Mouse (Mus musculus) hindbrain, embryonic 12.5 days (tissue): ENCODE data around the gene Smpdl3b. TPM values are rescaled to one million over a fixed set of nuclear protein-coding genes. Genes with fewer than 3 reads are reported as not detected.
A peak's percentile ranks its signal among the peaks of the same experiment; 100 is the strongest.
"Not testable (repeated sequence)": the region's sequence is repeated elsewhere in the genome, so short reads cannot be mapped to it uniquely, and the experiment has no call there.

Source experiments
- ATAC-seq: fragments of 200-750 bp; cut with Nextera tagmentation; 2 replicates; pipeline ENCODE4 v1.8.0; 2017; ENCODE audit warnings: moderate TSS enrichment; ENCODE audit not compliant: low FRiP score
- H3K27ac ChIP-seq: fragments of 300-500 bp; sonication (generic); 2 replicates; pipeline ENCODE4 v1.5.1; 2016; ENCODE audit warnings: mild to moderate bottlenecking
- H3K27me3 ChIP-seq: fragments of 300-500 bp; sonication (generic); 2 replicates; pipeline ENCODE4 v1.6.1; 2016; ENCODE audit warnings: mild to moderate bottlenecking
- H3K36me3 ChIP-seq: fragments of 300-500 bp; sonication (generic); 2 replicates; pipeline ENCODE4 v1.6.1; 2016; ENCODE audit warnings: mild to moderate bottlenecking
- H3K4me1 ChIP-seq: fragments of 300-500 bp; sonication (generic); 2 replicates; pipeline ENCODE4 v1.6.1; 2016
- H3K4me2 ChIP-seq: fragments of 300-500 bp; sonication (generic); replicated peaks from 2 replicates; pipeline ENCODE4 v1.6.1; 2016; ENCODE audit warnings: mild to moderate bottlenecking
- H3K4me3 ChIP-seq: fragments of 300-500 bp; sonication (generic); 2 replicates; pipeline ENCODE4 v1.5.1; 2016; ENCODE audit warnings: mild to moderate bottlenecking
- H3K9ac ChIP-seq: fragments of 300-500 bp; sonication (generic); 2 replicates; pipeline ENCODE4 v1.6.1; 2016; ENCODE audit warnings: mild to moderate bottlenecking, moderate library complexity
- H3K9me3 ChIP-seq: fragments of 300-500 bp; sonication (generic); replicated peaks from 2 replicates; pipeline ENCODE4 v1.6.1; 2016; ENCODE audit warnings: mild to moderate bottlenecking
- WGBS: fragments of 180-500 bp; shearing (Covaris S2); methylation state at CpG from one replicate; pipeline ENCODE4 v1.1.7; 2016; 5-methylcytosine and 5-hydroxymethylcytosine counted together
- polyA plus RNA-seq: library from polyadenylated mRNA; unstranded; fragments of >200 nt; fragmentation: Nextera tagmentation; extraction: Ambion mirVana; gene quantifications from 2 replicates; pipeline ENCODE4 v1.2.1, GENCODE M21; 2016

Gene Smpdl3b
- polyA plus RNA-seq, 1 experiment from 2014 or later, result 1.3 TPM

DNA sequence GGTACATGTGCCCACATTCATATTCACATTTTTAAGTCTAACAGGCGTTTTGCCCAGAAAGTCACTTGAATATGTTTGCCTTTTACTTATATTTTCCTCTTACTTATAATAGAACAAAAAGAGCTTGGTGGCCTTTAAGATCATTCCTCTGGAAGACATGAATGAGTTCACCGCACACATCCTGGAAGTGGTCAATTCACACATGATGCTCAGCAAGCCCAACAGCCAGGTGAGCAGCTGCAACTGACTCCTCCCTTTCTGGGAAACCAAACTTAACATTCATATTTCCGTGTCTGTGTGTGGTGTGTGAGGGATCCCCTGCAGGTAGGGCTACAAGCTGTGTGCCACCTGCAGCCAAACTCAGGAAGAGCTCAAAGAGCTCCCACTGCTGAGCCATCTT is 17.9 kb upstream of the Smpdl3b start:
- H3K36me3 ChIP-seq, result peaks cover 87% of the 10 kb centered on the region
- 91% methylated on average over 3 of the region's 3 CpGs for WGBS

DNA sequence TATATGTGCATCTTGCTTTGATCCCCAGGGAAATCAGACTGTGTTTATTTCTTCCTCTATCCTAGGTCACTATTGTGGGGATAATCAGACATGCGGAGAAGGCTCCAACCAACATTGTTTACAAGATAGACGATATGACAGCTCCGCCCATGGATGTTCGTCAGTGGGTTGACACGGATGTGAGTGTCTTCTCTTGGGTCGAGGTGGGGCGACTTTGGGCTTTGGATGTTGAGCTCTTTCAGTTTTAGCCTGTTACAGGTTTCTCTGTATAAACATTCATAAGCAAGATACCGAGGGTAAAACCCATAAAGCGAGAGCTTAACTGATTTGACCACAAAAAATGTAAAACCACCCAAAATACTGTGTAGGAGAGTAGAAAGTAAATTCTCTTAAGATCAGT is 14.7 kb upstream of the Smpdl3b start:
- no peak for ATAC-seq
- Histone ChIP-seq H3K27me3 (no peaks in the 10 kb centered on the region), H3K27ac (no peak overlapping the region), H3K4me2 (no peak overlapping the region), H3K36me3 (peaks cover 60% of the 10 kb centered on the region), H3K4me1 (peaks cover 12% of the 10 kb centered on the region), H3K9ac (no peak overlapping the region), H3K9me3 (no peaks in the 10 kb centered on the region), H3K4me3 (no peak overlapping the region)
- 93% methylated on average over 9 of the region's 9 CpGs for WGBS

More for the DNA sequence above, 17.9 kb upstream of the Smpdl3b start:
- H3K27ac ChIP-seq, result no peak overlapping the region
- H3K4me2 ChIP-seq, result no peak overlapping the region
- no peak for ATAC-seq
- no peak overlapping the region for H3K4me3 ChIP-seq
- H3K27me3 ChIP-seq, result no peaks in the 10 kb centered on the region
- H3K9me3 ChIP-seq, result no peaks in the 10 kb centered on the region
- H3K9ac ChIP-seq, result no peak overlapping the region; the same call in 1 of the 2 replicates
- no peaks in the 10 kb centered on the region for H3K4me1 ChIP-seq

DNA sequence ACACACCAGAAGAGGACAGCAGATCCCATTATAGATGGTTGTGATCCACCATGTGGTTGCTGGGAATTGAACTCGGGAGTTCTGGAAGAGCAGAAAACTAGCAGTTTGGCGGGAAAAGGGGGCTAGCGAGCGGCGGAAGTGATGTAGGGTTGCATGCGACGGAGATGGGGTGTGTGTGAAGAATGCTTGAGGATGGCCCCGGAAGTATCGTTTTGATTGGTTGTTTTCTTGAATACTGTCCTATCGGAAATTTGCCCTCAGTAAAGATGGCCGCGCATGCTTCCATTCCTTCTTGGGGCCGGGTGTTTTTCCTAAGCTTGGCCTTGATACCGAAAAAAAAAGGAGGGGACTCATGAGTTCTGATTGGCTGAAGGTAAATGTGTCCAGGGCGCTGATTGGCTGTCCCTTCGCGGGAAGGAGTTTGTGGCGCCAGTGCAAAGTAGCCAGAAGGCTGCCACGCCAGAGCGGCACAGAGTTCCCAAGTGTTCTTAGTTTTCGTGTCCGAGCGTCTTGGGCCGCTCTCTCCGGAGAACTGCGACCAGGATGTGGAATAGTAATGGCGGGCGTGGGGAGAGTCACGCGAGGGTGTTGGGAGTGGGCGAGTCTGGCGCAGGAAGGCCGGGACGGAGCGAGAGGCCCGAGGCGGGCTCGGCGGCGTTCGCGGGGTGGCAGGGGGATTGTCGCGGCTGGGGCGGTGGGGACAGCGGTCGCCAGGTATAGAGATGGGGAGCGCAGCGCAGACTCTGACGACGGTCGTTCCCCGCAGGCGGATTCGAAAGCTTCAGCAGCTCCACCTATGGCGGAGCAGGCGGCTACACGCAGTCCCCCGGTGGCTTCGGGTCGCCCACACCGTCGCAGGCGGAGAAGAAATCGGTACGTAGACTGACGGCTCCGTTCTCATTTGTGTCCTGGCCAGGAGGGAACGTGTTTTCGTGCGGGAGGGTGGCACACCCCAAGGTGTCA is 11.1 kb upstream of the Smpdl3b start, which contains the start of gene Rpa2:
Gene Rpa2, plus strand, starts transcription at position 419 of the 963 bp plus-strand sequence.
- Histone ChIP-seq H3K27ac (peak within 1 kb of the TSS; percentile 48; the same call in 1 of the 2 replicates), H3K4me3 (peak within 1 kb of the TSS; percentile 87), H3K9ac (peak within 1 kb of the TSS; percentile 68), H3K36me3 (peaks cover 27% of the 10 kb centered on the region), H3K4me1 (peaks cover 12% of the 10 kb centered on the region), H3K27me3 (no peaks in the 10 kb centered on the region), H3K4me2 (peak within 1 kb of the TSS; percentile 92), H3K9me3 (no peaks in the 10 kb centered on the region)
- under 1% methylated on average over 71 of the region's 71 CpGs for WGBS
- peak; percentile 97 for ATAC-seq

DNA sequence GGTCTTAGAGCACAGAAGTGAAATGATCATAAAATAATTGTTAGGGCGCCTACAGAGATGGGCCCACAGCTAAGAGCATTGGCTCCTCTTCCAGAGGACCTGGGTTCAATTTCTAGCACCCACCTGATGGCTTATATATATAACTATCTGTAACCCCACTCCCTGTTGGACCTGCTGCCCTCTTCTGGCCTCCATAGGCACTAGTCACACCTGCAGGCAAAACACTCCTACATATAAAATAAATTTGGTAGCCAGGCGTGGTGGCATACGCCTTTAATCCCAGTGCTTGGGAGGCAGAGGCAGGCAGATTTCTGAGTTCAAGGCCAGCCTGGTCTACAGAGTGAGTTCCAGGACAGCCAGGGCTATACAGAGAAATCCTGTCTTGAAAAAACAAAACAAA is 6.1 kb upstream of the Smpdl3b start:
- not testable (repeated sequence) for H3K36me3 ChIP-seq, ATAC-seq, H3K4me1 ChIP-seq, H3K4me3 ChIP-seq, H3K4me2 ChIP-seq, H3K27me3 ChIP-seq, H3K9me3 ChIP-seq, H3K9ac ChIP-seq, H3K27ac ChIP-seq
- 89% methylated on average over 3 of the region's 3 CpGs for WGBS

DNA sequence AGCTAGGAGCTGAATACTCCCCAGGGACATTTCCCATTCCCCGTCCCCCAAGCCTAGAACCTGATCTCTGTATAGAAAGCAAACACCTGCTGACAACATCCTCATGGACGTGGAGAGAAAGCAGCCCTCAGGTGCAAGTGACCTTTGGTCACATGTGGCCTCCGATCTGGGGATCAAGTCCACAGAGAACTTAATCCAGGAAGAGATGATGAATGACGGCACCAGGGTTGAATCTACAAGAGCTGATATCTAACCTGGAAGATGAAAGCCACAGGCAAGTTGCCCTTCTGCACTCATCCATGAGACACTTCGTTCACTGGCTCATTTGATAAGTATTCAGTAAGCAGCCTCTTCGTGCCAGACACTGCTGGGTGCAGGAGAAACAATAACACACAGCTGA is 5.5 kb upstream of the Smpdl3b start:
- no peak overlapping the region for H3K27ac ChIP-seq
- no peak overlapping the region for H3K4me3 ChIP-seq
- no peaks in the 10 kb centered on the region for H3K36me3 ChIP-seq
- no peak overlapping the region for H3K9ac ChIP-seq
- no peak overlapping the region for H3K4me2 ChIP-seq
- H3K27me3 ChIP-seq, result peaks cover 6% of the 10 kb centered on the region
- no peaks in the 10 kb centered on the region for H3K4me1 ChIP-seq
- no peak for ATAC-seq
- WGBS, result 76% methylated on average over 6 of the region's 6 CpGs
- no peaks in the 10 kb centered on the region for H3K9me3 ChIP-seq

DNA sequence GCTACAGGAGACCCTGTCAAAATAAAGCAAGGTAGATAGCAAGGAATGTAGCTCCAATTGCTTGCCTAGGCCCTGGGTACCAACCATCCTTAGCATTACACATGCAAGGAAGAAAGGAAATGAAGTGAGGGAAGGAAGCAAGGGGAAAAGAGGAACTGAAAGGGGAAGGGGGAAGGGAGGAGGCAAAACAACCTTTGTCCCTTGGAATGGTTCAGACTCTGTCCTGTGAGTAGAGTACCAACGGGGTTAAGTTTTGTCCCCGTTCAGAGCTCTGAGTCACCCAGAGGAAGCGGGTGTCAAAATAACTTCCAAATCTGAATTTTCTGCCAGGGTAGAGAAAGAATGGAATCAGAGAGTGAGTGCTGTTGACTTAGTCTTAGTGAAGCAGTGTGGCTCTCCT is 3.2 kb upstream of the Smpdl3b start:
- ATAC-seq, result no peak

DNA sequence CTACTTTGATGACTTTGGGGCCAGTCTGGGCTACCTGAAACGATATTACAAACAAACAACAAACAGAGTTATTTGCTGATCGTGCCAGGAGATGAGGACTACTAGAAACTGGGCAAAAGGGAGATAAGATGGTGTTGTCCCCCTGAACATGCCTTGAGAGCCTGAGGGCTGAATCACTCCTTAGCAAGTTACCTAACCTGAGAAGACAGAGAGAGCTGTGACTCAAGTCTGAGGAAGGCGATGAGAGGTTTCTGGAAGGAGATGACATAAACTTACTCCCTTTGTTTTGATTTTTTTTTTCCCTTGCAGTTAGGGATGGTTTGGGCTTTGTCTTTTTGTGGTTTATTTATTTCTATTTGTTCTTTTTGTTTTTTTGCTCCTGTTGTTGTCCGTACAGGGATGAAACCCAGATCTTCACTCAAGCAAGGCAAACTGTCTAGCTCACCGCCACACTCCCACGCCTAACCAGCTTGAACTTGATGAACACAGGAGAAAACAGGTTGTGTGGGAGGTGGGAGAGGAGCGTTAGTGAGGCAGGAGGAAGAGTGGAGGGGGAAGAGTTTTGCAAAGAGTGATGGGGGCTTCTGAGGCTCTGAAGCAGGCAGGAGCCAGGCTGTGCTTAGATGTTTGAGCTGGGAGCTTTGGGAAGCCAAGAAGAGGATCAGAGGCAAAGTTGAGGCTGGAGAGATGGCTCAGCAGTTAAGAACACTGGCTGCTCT is 740 bp upstream of the Smpdl3b start:
- 91% methylated on average over 7 of the region's 7 CpGs for WGBS
- Histone ChIP-seq H3K27ac (no peak overlapping the region), H3K4me1 (peaks cover 5% of the 10 kb centered on the region; the same call in 1 of the 2 replicates), H3K4me2 (no peak overlapping the region; the same call in 1 of the 2 replicates), H3K4me3 (no peak overlapping the region), H3K9me3 (no peaks in the 10 kb centered on the region), H3K9ac (no peak overlapping the region), H3K27me3 (peaks cover 21% of the 10 kb centered on the region), H3K36me3 (no peaks in the 10 kb centered on the region)
- no peak for ATAC-seq

More for the DNA sequence above, 3.2 kb upstream of the Smpdl3b start:
- Histone ChIP-seq H3K4me3 (no peak overlapping the region), H3K36me3 (no peaks in the 10 kb centered on the region), H3K9me3 (no peaks in the 10 kb centered on the region), H3K9ac (no peak overlapping the region), H3K27ac (no peak overlapping the region), H3K27me3 (peaks cover 21% of the 10 kb centered on the region), H3K4me1 (peaks cover 5% of the 10 kb centered on the region; the same call in 1 of the 2 replicates), H3K4me2 (no peak overlapping the region)
- WGBS, result 86% methylated on average over 3 of the region's 3 CpGs

DNA sequence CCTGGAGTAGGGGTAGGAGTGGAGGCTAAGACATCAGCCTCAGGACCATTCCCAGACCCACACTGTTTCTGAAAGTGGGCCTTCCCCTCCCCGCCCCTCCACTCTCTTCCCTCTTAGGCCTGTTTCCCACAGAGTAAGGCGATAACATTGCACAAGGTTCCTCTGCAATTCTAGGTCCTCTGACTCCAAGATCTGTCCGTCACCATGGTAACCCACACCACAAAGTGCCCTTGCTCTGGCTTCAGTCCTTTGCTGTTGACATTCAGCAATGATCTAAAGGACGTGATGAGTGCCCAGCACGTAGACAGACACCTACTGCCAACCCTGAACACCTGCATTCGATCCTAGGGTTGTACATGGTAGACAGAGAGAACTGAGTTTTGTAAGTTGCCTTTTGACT is 4.1 kb downstream of the Smpdl3b start:
- Histone ChIP-seq H3K36me3 (no peaks in the 10 kb centered on the region), H3K4me1 (peaks cover 5% of the 10 kb centered on the region; the same call in 1 of the 2 replicates), H3K4me2 (no peak overlapping the region), H3K9me3 (no peaks in the 10 kb centered on the region), H3K9ac (no peak overlapping the region), H3K27ac (no peak overlapping the region), H3K27me3 (peaks cover 19% of the 10 kb centered on the region), H3K4me3 (no peak overlapping the region)
- no peak for ATAC-seq
- WGBS, result 73% methylated on average over 6 of the region's 6 CpGs

DNA sequence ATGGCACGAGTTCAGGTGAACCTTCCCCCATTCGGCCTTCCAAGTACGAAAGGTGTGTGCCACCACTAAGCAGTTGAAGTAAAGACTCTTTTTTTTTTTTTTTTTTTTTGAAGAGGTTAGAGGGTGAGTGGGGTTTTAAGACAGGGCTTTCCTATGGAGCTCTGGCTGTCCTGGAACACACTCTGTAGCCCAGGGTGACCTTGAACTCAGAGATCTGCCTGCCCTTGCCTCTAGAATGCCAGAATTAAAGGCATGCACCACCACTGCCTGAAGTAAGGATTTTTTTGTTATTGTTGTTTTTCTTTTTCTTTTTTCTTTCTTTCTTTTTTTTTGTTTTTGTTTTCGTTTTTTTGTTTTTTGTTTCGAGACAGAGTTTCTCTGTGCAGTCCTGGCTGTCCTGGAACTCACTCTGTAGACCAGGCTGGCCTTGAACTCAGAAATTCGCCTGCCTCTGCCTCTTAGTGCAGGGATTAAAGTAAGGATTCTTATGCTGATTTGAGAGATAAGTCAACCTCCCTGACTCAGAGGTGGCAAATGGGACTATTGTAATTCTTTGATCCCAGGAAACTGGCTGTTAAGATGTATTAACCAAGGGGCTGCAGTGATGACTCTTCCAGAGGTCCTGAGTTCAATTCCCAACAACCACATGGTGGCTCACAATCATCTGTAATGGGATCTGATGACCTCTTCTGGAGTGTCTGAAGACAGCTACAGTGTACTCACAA is 7.6 kb downstream of the Smpdl3b start:
- no peak for ATAC-seq
- no peaks in the 10 kb centered on the region for H3K27me3 ChIP-seq
- no peak overlapping the region for H3K27ac ChIP-seq
- H3K4me2 ChIP-seq, result no peak overlapping the region
- no peak overlapping the region for H3K4me3 ChIP-seq
- no peak overlapping the region for H3K9ac ChIP-seq
- 85% methylated on average over 6 of the region's 6 CpGs for WGBS
- no peaks in the 10 kb centered on the region for H3K4me1 ChIP-seq
- no peaks in the 10 kb centered on the region for H3K9me3 ChIP-seq
- no peaks in the 10 kb centered on the region for H3K36me3 ChIP-seq

DNA sequence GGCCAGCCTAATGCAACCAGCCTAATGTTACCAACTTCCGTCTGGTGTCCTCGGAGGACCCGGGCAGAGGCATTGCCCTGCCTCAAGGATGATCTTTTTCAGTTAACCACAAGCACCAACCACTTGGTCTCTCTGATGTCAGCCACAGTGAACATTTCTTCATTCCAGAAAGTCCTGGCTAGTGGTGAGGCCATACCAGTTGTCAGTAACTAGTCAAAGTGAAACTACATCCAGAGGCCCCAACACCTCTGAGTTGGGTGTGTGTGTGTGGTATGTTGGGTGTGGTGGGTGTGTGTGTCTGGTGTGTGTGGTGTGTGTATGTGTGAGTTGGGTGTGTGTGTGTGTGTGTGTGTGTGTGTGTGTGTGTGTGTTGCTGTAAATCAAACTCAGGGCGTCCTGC is 8.3 kb downstream of the Smpdl3b start:
- ATAC-seq, result no peak
- no peaks in the 10 kb centered on the region for H3K36me3 ChIP-seq
- H3K4me3 ChIP-seq, result no peak overlapping the region
- H3K9ac ChIP-seq, result no peak overlapping the region
- no peak overlapping the region for H3K4me2 ChIP-seq
- no peaks in the 10 kb centered on the region for H3K27me3 ChIP-seq
- no peak overlapping the region for H3K27ac ChIP-seq
- H3K9me3 ChIP-seq, result no peaks in the 10 kb centered on the region
- H3K4me1 ChIP-seq, result no peaks in the 10 kb centered on the region
- 96% methylated on average over 4 of the region's 4 CpGs for WGBS

DNA sequence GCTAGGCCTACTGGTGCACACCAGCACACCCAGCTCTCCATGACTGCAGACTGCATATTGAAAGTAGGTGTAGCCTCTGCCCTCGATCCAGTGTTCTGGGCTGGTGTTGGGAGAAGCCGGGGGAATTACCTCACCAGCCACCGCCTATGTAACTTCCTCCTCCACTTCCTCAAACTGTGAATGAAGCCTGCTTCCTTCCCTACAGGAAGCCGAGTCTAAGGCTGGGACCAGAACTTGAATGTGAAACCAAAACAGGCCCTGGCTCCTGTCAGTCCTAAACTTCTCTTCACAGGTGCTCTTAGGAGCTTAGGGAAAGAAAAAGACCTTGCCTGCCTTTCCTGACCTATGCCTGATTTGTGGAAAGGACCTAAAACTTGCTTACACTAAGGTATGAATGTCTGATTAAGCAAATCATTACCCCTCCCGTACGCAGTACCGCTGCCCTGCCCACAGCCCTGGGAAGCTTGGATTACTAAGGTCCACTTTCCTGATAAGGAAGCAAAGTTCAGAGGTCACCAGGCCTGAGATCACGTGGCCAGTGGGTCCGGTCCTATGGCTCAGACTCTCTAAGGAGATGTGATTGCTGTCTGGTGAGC is 9.3 kb downstream of the Smpdl3b start:
- H3K4me1 ChIP-seq, result no peaks in the 10 kb centered on the region
- no peak overlapping the region for H3K4me2 ChIP-seq
- no peak overlapping the region for H3K4me3 ChIP-seq
- H3K36me3 ChIP-seq, result no peaks in the 10 kb centered on the region
- no peak overlapping the region for H3K27ac ChIP-seq
- WGBS, result 70% methylated on average over 9 of the region's 9 CpGs
- ATAC-seq, result no peak
- no peaks in the 10 kb centered on the region for H3K9me3 ChIP-seq
- no peaks in the 10 kb centered on the region for H3K27me3 ChIP-seq
- H3K9ac ChIP-seq, result no peak overlapping the region
